Mouse (Mus musculus) lung, postnatal 10 days (tissue): ENCODE measurements around the gene Midn.
A peak's percentile ranks its signal among the peaks of the same experiment; 100 is the strongest.

Experiments used
- DNase-seq: peaks from one replicate; pipeline ENCODE4 v3.0.0; 2021

Midn gene

DNA sequence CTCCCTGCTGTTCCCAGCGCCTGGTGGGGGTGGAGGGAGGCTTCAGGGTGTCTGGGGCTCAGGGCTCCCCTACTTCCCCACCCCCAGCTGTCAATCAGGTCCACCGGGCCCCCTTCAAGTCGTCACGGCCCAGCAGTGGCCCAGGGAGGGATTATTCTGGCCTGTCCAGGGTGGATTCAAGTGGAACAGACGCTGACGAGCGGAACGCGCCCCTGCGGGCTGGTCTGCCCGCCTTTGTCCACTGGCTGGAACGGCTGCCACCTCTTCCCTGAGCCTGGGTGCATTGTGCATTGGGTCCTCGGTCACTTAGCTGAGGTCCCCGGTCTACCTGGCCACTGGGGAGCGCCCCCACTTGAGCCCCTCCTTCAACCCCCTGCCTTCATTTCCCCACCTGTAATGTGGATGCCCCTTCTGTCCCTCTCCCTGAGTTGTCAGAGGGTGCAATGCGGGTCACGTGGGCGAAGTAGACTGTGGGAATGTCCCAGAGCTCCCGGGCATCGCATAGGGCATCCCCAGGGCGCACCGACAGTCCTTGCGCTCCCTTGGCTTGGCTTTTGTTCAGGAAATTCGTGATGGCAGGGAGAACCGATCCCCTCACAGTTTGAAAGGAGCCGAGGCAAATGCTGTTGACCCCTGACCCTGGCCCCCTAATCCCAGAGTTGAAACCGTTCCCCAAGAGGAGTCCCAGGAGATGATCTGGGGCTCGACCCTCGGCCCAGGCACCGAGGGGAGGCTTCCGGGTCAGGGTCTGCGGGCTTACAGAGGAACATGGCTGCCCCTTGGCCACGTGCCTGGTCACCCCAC, 48.9 kb downstream of the Midn start:
- no peak for DNase-seq

GRCm38 (mm10) chr10:80199440-80200008, 51.5 kb downstream of the Midn start:
- DNase-seq: peak; percentile 93

DNA sequence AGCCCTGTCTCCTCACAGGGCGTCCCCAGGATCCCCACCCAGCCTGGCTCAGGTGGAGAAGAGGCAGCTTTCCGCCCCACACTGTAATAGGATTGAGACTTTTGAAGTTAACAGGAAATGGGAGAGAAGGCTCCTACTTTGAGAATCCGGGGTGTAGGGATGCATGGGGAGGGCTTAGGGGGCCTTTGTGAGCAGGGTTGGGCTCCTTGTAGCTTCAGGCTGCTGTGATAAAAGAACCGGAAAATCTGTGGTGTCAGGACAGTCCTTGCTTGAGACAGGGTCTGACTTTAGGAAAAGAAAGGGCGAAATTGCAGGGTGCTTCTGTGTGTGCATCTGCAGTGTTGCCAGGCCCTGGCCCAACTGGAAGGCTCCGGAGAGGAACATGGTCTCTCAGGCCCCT, 52.4 kb downstream of the Midn start:
- no peak for DNase-seq

- DNase-seq: no peak
Measured at GRCm38 (mm10) chr10:80204055-80204454, 56.0 kb downstream of the Midn start.

DNA sequence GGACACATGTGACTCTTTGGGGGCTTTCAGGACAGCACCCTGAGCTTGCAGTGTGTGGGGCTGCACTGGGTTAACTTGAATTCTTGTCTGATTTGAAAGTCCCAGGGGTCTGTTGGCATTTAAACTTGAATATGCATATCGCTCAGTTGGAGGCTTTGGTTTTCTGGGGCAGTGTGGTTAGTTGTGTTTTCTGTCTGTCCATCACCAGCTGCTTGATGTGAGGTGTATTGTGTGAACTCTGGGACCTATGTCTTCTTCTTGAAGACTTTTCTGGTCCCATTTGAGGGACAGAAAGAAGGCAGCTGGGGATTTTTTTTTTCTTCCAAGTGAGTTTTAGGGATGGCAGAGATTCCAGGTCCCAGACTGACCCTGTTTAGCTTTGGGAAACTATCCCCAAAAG, 59.1 kb downstream of the Midn start:
- DNase-seq: no peak

DNA sequence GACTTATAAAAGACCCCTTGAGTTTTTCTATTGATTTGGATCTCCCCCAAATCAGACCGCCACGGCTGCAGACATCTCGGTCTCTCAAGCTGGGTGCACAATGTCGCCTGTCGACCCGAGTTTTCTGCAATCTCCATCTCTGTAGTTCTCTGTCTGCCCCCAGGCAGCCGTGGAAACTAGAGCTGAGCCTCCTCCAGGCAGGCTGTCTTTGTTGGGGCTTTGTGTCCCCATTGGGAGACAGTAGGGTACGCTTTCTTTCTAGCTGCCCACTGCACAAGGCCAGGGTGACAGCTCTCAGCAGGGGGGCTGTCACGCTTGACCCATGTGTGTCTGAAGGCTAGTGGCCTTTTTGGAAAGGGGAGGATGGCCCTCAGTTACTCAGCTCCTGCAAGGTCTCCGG, 59.6 kb downstream of the Midn start:
- no peak for DNase-seq
